ENCODE assay signal across 9 mouse cellular contexts in genomic region chr6:90506673-90507311, GRCm38 (mm10). TPM values are rescaled to one million over a fixed set of nuclear protein-coding genes. Genes with fewer than 3 reads are reported as not detected.
DNase-seq lines count a peak whose midpoint lies in the region; ATAC-seq and TF ChIP-seq lines count a peak whose summit lies in the region.
"Had no signal": no experiment of that assay in that cellular context is flagged by ENCODE, and none has a peak within 500 bp of the region (broad histone marks: within the 10 kb centered on the region; RNA-seq: fewer than 3 reads in every experiment).

No protein-coding gene starts in this region.

- WGBS in intestine, postnatal 0 days, result 47% methylated on average over 16 of the region's 16 CpGs
- 46% methylated on average over 16 of the region's 16 CpGs for WGBS in olfactory bulb, adult 2 months

- no peak overlapping the region for H3K4me3 ChIP-seq in intestine, postnatal 0 days (ENCODE audit: low read depth, low read length)
- no peak overlapping the region for H3K4me3 ChIP-seq in olfactory bulb, adult 2 months (ENCODE audit: insufficient read depth, low read depth, low read length)

- no peaks in the 10 kb centered on the region for H3K9me3 ChIP-seq in intestine, postnatal 0 days (ENCODE audit: control insufficient read depth)

- TF ChIP-seq POLR2A in olfactory bulb, adult 2 months (IDR thresholded peaks at IDR 0.05; ENCODE audit: insufficient read depth, low read depth, low read length), result no peak

- no peaks in the 10 kb centered on the region for H3K4me1 ChIP-seq in intestine, postnatal 0 days (replicated peaks; ENCODE audit: control insufficient read depth, insufficient read depth, low read length)
- H3K4me1 ChIP-seq in olfactory bulb, adult 2 months (ENCODE audit: control insufficient read depth, insufficient read depth, low read length), result peaks cover 6% of the 10 kb centered on the region; the same call in 1 of the 2 replicates

- H3K27ac ChIP-seq in intestine, postnatal 0 days (ENCODE audit: low read depth, low read length), result no peak overlapping the region
- peak overlapping the region; percentile 58 for H3K27ac ChIP-seq in olfactory bulb, adult 2 months (ENCODE audit: insufficient read depth, low read depth, low read length)

- H3K27me3 ChIP-seq in intestine, postnatal 0 days (replicated peaks; ENCODE audit: control insufficient read depth, insufficient read depth, low read length), result no peaks in the 10 kb centered on the region

- H3K36me3 ChIP-seq in intestine, postnatal 0 days (ENCODE audit: control insufficient read depth, insufficient read depth), result no peaks in the 10 kb centered on the region

- no peak overlapping the region for H3K4me2 ChIP-seq in intestine, postnatal 0 days (replicated peaks; ENCODE audit: low read depth)

- ATAC-seq in intestine, postnatal 0 days, result peak; percentile 25; the same call in 1 of the 2 replicates

- no peak for TF ChIP-seq CTCF in intestine, postnatal 0 days (IDR thresholded peaks at IDR 0.05; ENCODE audit: low read depth)
- no peak for TF ChIP-seq CTCF in olfactory bulb, adult 2 months (IDR thresholded peaks at IDR 0.05; ENCODE audit: insufficient read depth, low read depth, low read length)

- H3K9ac ChIP-seq in intestine, postnatal 0 days (ENCODE audit: low read depth, low read length), result no peak overlapping the region

- intact Hi-C loops in left cerebral cortex, postnatal 10 days (cut with DNase I), result no loop called here

- DNase-seq in adrenal gland, adult 2 months, result peak; percentile 74
- peak; percentile 87 for DNase-seq in cerebellum, adult 9-11 months
- DNase-seq in gastrocnemius, postnatal 25 days, result peak; percentile 81
- peak; percentile 86 to 90 for DNase-seq in left cerebral cortex, postnatal 10 days (ENCODE audit: extremely low spot score in 1 of 2, low spot score in 2 of 2)
- DNase-seq in yolk sac, embryonic 10.5 days (ENCODE audit: low spot score), result no peak
- DNase-seq in thymus, postnatal 10 days (ENCODE audit: low spot score in 2 of 2), result no peak

RNA-seq across cellular contexts. Expression of gene Aldh1l1, which starts 20.6 kb away (rescaled TPM):
- 100 to 1,000 TPM; 136 to 202 TPM for total RNA-seq in adrenal gland, adult 2 months (2021)
- polyA plus RNA-seq in adrenal gland, adult 2 months (2012; rRNA removed), result 83.4 and 111 TPM in 2 replicates
- total RNA-seq in gastrocnemius, postnatal 25 days (2021), result 1 to 10 TPM; 5.0 to 7.6 TPM
- 12.1 and 15.6 TPM in 2 replicates for polyA plus RNA-seq in intestine, postnatal 0 days (2015; fragmentation: Nextera tagmentation; extraction: Ambion mirVana)
- 10 to 100 TPM; 44.5 to 57.4 TPM for total RNA-seq in left cerebral cortex, postnatal 10 days (2021)
- not detected in 2 replicates for polyA plus RNA-seq in olfactory bulb, adult 2 months (2012; ENCODE audit: insufficient read depth, insufficient read length, low replicate concordance, missing spikeins)

RNA-seq across cellular contexts. Expression of gene Klf15, which starts 44.4 kb away (rescaled TPM):
- total RNA-seq in adrenal gland, adult 2 months (2021), result 10 to 100 TPM; 32.6 to 43.7 TPM
- polyA plus RNA-seq in adrenal gland, adult 2 months (2012; rRNA removed), result 73.8 and 79.8 TPM in 2 replicates
- 10 to 100 TPM; 29.8 to 33.3 TPM for total RNA-seq in gastrocnemius, postnatal 25 days (2021)
- polyA plus RNA-seq in intestine, postnatal 0 days (2015; fragmentation: Nextera tagmentation; extraction: Ambion mirVana), result 0.51 and 0.86 TPM in 2 replicates
- 10 to 100 TPM; 12.9 to 22.0 TPM for total RNA-seq in left cerebral cortex, postnatal 10 days (2021)
- not detected in 2 replicates for polyA plus RNA-seq in olfactory bulb, adult 2 months (2012; ENCODE audit: insufficient read depth, insufficient read length, low replicate concordance, missing spikeins)
- total RNA-seq: common myeloid progenitor, adult 5-6 weeks had no signal

Comparison
In these comparisons a context has a peak if more than half of its experiments do, and no peak if none do; other contexts are left out.
1. DNase-seq: peak in adrenal gland, adult 2 months (single experiment), cerebellum, adult 9-11 months (single experiment), gastrocnemius, postnatal 25 days (single experiment) and left cerebral cortex, postnatal 10 days (2 of 2); none in yolk sac, embryonic 10.5 days (single experiment) and thymus, postnatal 10 days (0 of 2).
2. RNA of gene Aldh1l1, which starts 20.6 kb away (total RNA-seq): 136 to 202 TPM in adrenal gland, adult 2 months and 44.5 to 57.4 TPM in left cerebral cortex, postnatal 10 days; 5.0 to 7.6 TPM in gastrocnemius, postnatal 25 days; every median in the first group is over 4 times any median in the second.